Mouse (Mus musculus): ENCODE data around the gene Slfn1. TPM values are rescaled to one million over a fixed set of nuclear protein-coding genes. Genes with fewer than 3 reads are reported as not detected.

Gene Slfn1
- total and polyA plus RNA-seq, 3 experiments: not detected

GRCm38 (mm10) chr11:83118056-83118455 lies 1.4 kb downstream of the Slfn1 start (continued):
- TF ChIP-seq ZKSCAN1 (IDR thresholded peaks at IDR 0.05; ENCODE audit: borderline replicate concordance, low read depth, low read length) (no peak), TBP (conservative IDR thresholded peaks at IDR 0.05; ENCODE audit: low read depth, low read length) (0 out of 2 replicates have a peak, but pooled peaks have one; percentile 46)

GRCm38 (mm10) chr11:83121131-83121685 lies 4.6 kb downstream of the Slfn1 start:
- Histone ChIP-seq H3K4me1 (ENCODE audit: control insufficient read depth in 1 of 2, insufficient read depth in 2 of 2) (peaks cover 17 to 26% of the 10 kb centered on the region in 2 experiments), H3K27ac (ENCODE audit: insufficient read depth, low read depth) (no peak overlapping the region), H3K9ac (ENCODE audit: insufficient read depth, low read depth) (no peak overlapping the region), H3K9me3 (replicated peaks; ENCODE audit: low read length) (no peaks in the 10 kb centered on the region), H3K36me3 (replicated peaks in 1 of 2; ENCODE audit: control insufficient read depth in 1 of 2, insufficient read depth in 1 of 2, low read length in 1 of 2) (no peaks in the 10 kb centered on the region), H3K27me3 (replicated peaks) (peaks cover 19% of the 10 kb centered on the region), H3K79me2 (replicated peaks; ENCODE audit: control insufficient read depth, extremely low read depth, insufficient read depth, poor library complexity, severe bottlenecking) (no peaks in the 10 kb centered on the region), H3K4me2 (ENCODE audit: insufficient read depth, low read depth, poor library complexity, severe bottlenecking) (no peak overlapping the region), H3K4me3 (replicated peaks in 1 of 3; ENCODE audit: low read depth in 2 of 3, low read length in 2 of 3, poor library complexity in 1 of 3) (no peak overlapping the region)
- TF ChIP-seq MAZ (IDR thresholded peaks at IDR 0.05; ENCODE audit: low read depth, low read length) (no peak), ELF1 (IDR thresholded peaks at IDR 0.05; ENCODE audit: low read depth, low read length) (no peak), MXI1 (IDR thresholded peaks at IDR 0.05; ENCODE audit: low read depth, low read length) (no peak), MAFK (IDR thresholded peaks at IDR 0.05; ENCODE audit: insufficient replicate concordance, low read length) (no peak), USF2 (conservative IDR thresholded peaks at IDR 0.05; ENCODE audit: low read depth, low read length) (no peak), BHLHE40 (IDR thresholded peaks at IDR 0.05; ENCODE audit: low read depth, low read length) (no peak)
- dilution Hi-C loops (cut with MboI; ENCODE audit: extremely low pct_ligation_motif_present, extremely low pct_unique_long_range_greater_than_20kb, low sequenced_read_pairs): no loop called here
- DNase-seq (ENCODE audit: extremely low read depth): no peak
- in situ Hi-C loops (cut with MboI; ENCODE audit: low pct_ligation_motif_present, low pct_unique_long_range_greater_than_20kb, low sequenced_read_pairs): loop anchor here (25.0 kb wide), 1 partner anchor 91 kb away; no protein-coding TSS in a partner anchor

- DNase-seq (ENCODE audit: extremely low read depth): no peak
- TF ChIP-seq UBTF (IDR thresholded peaks at IDR 0.05; ENCODE audit: low read depth, low read length) (no peak), TBP (conservative IDR thresholded peaks at IDR 0.05; ENCODE audit: low read depth, low read length) (no peak), CTCF (conservative IDR thresholded peaks at IDR 0.05 in 1 of 2, IDR thresholded peaks at IDR 0.05 in 1 of 2; ENCODE audit: low read depth in 2 of 2, low read length in 2 of 2) (no peak), JUND (conservative IDR thresholded peaks at IDR 0.05; ENCODE audit: low read depth, low read length) (no peak), MAZ (IDR thresholded peaks at IDR 0.05; ENCODE audit: low read depth, low read length) (no peak), ETS1 (conservative IDR thresholded peaks at IDR 0.05; ENCODE audit: low read depth, low read length) (no peak), E2F4 (IDR thresholded peaks at IDR 0.05; ENCODE audit: insufficient replicate concordance, low read depth, low read length) (no peak), MAFK (IDR thresholded peaks at IDR 0.05; ENCODE audit: insufficient replicate concordance, low read length) (no peak), TCF12 (IDR thresholded peaks at IDR 0.05; ENCODE audit: low read depth, low read length) (no peak), SIN3A (IDR thresholded peaks at IDR 0.05; ENCODE audit: low read length) (no peak), ZMIZ1 (IDR thresholded peaks at IDR 0.05; ENCODE audit: low read depth, low read length) (no peak), RAD21 (IDR thresholded peaks at IDR 0.05; ENCODE audit: low read depth, low read length) (no peak), POLR2A (IDR thresholded peaks at IDR 0.05; ENCODE audit: low read depth, low read length) (no peak), KAT2A (IDR thresholded peaks at IDR 0.05; ENCODE audit: insufficient replicate concordance, low read length) (no peak), MEF2A (IDR thresholded peaks at IDR 0.05; ENCODE audit: borderline replicate concordance, low read depth, low read length) (no peak), NELFE (IDR thresholded peaks at IDR 0.05; ENCODE audit: low read depth, low read length) (no peak), POLR2AphosphoS2 (IDR thresholded peaks at IDR 0.05; ENCODE audit: low read depth, low read length) (no peak), IRF4 (IDR thresholded peaks at IDR 0.05; ENCODE audit: low read depth, low read length) (no peak)
- H3K9me3 ChIP-seq (replicated peaks; ENCODE audit: low read length): no peaks in the 10 kb centered on the region
- H3K4me3 ChIP-seq (replicated peaks in 1 of 3; ENCODE audit: low read depth in 2 of 3, low read length in 2 of 3, poor library complexity in 1 of 3): no peak overlapping the region
- peaks cover 7 to 11% of the 10 kb centered on the region in 2 experiments for H3K4me1 ChIP-seq (ENCODE audit: control insufficient read depth in 1 of 2, insufficient read depth in 2 of 2)
- peaks cover 14% of the 10 kb centered on the region for H3K27me3 ChIP-seq (replicated peaks)
- H3K4me2 ChIP-seq (ENCODE audit: insufficient read depth, low read depth, poor library complexity, severe bottlenecking): no peak overlapping the region
- no peaks in the 10 kb centered on the region for H3K36me3 ChIP-seq (replicated peaks in 1 of 2; ENCODE audit: control insufficient read depth in 1 of 2, insufficient read depth in 1 of 2, low read length in 1 of 2)
- no peaks in the 10 kb centered on the region for H3K79me2 ChIP-seq (replicated peaks; ENCODE audit: control insufficient read depth, extremely low read depth, insufficient read depth, poor library complexity, severe bottlenecking)
- in situ Hi-C loops (cut with MboI; ENCODE audit: low pct_ligation_motif_present, low pct_unique_long_range_greater_than_20kb, low sequenced_read_pairs) (loop anchor here (25.0 kb wide), 1 partner anchor 89 kb away; no protein-coding TSS in a partner anchor), dilution Hi-C loops (cut with MboI; ENCODE audit: extremely low pct_ligation_motif_present, extremely low pct_unique_long_range_greater_than_20kb, low sequenced_read_pairs) (no loop called here)
- no peak overlapping the region for H3K27ac ChIP-seq (ENCODE audit: insufficient read depth, low read depth)
- no peak overlapping the region for H3K9ac ChIP-seq (ENCODE audit: insufficient read depth, low read depth)
Measured at GRCm38 (mm10) chr11:83123198-83123597, 6.5 kb downstream of the Slfn1 start.
